Mouse (Mus musculus) R1 (cell line): ENCODE results near the gene 1700030K09Rik.
A peak's percentile ranks its signal among the peaks of the same experiment; 100 is the strongest.

Source experiments
- DNase-seq: peaks from one replicate; pipeline ENCODE4 v3.0.0-alpha.2; 2018; ENCODE audit warnings: low read depth, low spot score

The 1700030K09Rik gene

DNA sequence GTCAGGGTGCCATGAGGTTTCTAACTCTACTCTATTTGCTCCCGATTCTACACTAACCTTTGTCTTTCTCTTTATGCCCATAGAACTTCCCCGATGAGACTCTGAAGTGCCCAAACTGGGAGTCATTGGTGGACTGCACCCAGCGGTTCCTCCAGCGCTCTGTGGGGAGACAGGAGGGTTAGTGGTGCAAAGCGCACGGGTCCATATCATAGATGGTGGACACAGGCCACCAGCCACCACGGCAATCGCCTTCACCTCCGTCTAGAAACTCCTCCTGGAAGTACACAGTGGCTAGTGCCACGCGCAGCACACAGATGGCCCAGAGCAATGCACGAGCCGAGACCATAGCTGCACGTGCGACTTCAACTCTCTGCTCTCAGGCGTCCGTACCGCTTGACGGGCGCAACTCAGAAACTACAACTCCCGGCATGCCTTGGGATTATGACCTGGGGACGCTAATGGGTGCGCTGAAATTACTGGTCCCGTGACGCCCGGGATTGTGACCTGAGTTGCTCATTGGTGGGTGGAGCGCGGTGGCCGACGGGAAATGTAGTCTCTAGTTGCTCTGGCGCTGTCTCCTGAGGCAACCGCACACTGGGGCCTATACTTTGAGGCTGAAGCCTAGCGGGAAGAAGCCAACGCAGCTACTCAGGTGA, at the start of gene 1700030K09Rik, which contains the start of gene Calr3:
1700030K09Rik (plus strand) TSS at position 543 of the 656 bp plus-strand sequence.
Calr3 (minus strand) TSS at position 533 of the 656 bp plus-strand sequence.
- peak; percentile 99 for DNase-seq

GRCm38 (mm10) chr8:72401381-72401780, 42.3 kb upstream of the 1700030K09Rik start:
- no peak for DNase-seq

DNA sequence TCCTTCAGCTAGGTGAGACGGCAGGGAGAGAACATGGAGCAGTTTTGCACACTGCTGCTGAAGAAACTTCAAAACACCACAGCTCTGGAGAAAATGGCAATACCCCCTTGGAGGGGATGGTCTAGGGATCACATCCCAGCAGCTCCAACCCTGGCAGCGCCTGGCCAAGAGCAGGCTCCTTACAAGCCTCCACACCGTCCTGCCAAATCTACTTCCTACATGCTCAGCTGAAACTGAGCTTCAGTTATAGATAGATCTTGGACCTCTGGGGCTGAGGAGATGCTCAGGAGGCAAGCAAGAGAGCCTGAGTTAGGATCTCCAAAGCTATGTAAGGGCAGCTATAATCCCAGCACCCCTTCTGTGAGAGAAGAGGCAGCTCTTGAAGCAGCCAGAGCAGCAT, 40.7 kb upstream of the 1700030K09Rik start:
- no peak for DNase-seq

- no peak for DNase-seq
Observed at GRCm38 (mm10) chr8:72407878-72408277, 35.8 kb upstream of the 1700030K09Rik start.

DNA sequence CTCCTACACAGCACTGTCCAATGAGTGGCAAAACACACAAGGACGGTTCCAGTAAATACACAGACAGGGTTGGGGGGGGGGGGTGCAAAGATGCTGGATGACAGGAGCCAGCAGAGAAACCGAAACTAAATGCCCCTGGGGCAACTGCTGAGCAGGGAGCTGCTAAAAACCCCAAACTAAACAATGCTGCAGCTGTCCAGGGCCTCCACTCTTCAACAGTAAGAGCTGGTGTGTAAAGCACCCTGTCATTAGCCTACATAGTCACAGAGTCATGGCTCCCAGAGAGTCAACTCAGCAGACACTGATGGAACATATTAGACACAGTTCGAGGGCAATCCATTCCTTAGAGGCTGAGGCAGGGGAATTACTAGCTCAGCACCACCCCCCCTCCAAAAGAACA, 34.2 kb upstream of the 1700030K09Rik start:
- DNase-seq: no peak

GRCm38 (mm10) chr8:72413839-72414238, 29.8 kb upstream of the 1700030K09Rik start:
- DNase-seq: no peak

- DNase-seq: no peak
Observed at GRCm38 (mm10) chr8:72415252-72415651, 28.4 kb upstream of the 1700030K09Rik start.

- no peak for DNase-seq
Observed at GRCm38 (mm10) chr8:72418073-72418472, 25.6 kb upstream of the 1700030K09Rik start.

DNA sequence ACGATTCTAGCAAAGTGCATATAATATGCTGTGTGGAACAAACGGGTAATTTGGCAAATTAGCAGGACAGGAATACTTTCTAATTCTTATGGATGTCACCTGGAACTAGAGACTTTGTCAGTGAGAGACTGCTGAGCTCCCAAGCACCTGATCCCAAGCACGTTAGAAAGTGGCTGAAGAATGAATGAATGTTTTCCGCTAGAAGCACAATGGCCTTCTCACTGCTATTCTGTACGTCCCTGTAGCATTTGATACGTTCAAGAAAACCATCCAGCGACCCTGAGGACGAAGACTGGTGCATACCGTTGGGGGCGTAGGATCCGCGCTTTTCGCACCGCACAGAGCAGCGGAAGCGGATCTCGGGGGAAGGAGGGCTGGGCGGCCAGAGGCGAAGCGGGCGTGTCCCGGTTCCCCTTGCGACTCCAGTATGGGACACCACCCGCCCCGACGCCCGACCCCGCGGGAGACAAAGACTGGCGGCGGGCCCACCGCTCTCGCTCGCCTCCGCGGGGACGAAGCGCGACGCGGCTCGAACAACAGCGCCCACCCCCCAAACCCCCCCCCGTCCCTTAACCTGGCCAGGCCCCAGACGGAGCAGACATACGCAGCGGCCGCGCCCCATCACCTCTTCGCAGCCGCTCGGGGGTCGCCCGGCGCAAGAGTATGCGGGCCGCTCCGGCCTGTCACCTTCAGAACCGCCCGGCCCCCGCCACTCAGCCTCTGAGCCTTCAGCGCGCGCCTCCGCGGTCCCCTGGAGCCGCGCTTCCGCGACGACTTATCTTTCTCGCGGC, 22.9 kb upstream of the 1700030K09Rik start:
- peak; percentile 71 for DNase-seq

DNA sequence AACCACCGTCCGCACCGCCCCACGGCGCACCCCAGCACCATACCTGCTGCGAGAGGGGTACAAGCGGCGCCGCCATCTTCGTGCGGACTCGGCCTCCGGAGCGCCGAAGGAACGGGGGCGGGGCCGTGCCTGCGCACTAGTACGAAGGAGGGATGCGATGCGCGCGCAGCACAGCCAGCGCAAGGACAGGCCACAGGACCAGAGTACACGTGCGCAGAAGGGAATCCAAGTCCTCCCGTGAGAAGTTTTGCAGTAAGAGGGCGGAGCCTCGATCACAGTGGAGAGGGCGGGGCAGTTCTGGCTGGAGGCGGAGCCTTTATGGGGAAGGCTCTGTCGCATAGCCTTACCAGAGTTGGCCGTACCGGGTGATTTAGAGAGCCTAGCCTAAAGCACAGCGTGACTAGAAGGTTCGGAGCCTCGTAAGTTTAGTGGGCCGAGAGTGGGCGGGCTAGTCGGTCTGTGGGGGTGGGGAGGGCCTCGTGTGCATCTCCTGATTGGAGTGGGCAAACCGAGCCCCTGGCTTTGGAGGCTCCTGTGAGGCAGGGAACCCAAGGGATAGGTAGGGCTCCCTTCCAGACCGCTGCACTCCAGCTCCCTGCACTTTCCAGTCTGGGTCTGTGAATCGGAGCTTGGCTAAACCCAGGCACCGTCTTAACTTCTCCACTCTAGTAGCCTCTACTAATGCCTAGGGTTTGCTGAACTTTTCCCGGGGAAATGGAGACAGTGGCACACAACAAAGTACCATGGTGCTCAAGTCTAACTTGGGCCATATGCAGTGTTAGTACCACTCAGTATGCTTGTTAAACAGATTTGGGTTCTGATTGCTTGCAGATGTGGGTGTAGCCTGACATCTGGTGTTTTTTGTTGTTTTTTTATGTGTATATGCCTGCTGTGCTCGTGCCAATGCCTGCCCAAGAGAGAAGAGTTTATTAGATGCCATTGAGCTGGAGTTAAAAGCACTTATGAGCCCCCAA, 22.0 kb upstream of the 1700030K09Rik start, which contains the start of gene Eps15l1:
Eps15l1 (minus strand) TSS at position 99 of the 974 bp plus-strand sequence.
- peak; percentile 99 for DNase-seq

GRCm38 (mm10) chr8:72422926-72423325, 20.8 kb upstream of the 1700030K09Rik start:
- peak; percentile 68 for DNase-seq

- peak; percentile 47 for DNase-seq
Observed at GRCm38 (mm10) chr8:72429676-72430075, 14.0 kb upstream of the 1700030K09Rik start.

DNA sequence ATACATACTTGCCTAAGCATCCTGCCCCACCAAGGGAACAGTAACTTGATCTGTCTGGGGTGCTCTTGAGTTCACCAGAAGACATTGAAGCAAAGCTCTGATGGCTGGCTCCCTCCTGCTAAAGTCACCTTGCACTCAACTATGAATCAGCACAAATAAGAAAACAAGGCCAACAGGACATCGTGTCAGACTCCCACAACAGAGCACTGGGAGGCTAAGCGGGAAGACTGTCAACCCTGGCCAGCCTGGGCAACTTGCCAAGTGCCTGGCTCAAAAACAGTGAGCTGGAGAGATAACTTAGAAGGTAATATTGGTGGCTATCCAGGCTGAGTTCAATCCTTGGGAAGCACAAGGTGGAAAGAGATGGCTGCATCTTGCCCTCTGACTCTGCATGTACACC, 8.7 kb upstream of the 1700030K09Rik start:
- DNase-seq: peak; percentile 54

- no peak for DNase-seq
Observed at GRCm38 (mm10) chr8:72438248-72439015, 5.2 kb upstream of the 1700030K09Rik start.

DNA sequence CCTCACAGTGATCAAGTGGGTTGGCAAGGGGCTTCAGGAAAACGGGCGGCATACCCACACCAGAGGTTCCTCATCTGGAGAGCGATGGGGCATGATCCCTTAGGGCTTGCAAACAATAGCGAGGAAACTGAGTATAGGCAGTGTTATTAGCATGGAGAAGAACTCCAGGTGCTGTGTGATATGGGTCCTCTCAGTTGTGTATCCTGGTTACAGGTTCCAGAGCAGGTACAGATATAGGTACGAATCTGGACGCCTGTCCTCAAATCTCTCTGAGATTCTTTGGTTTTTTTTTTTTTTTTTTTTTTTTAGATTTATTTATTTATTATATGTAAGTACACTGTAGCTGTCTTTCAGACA, 292 bp downstream of the 1700030K09Rik start:
- DNase-seq: no peak

DNA sequence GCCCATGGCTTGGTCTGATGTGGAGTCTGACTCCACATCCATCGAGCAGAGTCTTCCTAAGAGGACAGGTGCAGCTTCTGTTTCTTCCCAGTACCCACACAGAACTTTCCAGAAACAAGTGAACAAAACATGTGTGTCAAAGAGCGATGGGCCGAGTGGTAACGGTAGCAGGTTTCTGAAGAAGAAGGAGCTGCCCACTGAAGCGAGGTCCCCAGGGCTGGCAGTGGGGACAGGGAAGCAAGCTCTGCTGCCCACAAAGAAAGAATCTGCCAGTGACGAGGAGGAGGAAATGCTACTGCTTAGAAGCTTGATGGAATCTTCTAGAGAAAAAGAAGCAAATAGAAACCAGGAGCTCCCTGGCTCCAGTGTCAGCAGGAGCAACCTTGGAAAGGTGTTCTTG, 1.4 kb downstream of the 1700030K09Rik start:
- DNase-seq: no peak

- DNase-seq: no peak
Observed at GRCm38 (mm10) chr8:72451516-72451915, 7.8 kb downstream of the 1700030K09Rik start.

DNA sequence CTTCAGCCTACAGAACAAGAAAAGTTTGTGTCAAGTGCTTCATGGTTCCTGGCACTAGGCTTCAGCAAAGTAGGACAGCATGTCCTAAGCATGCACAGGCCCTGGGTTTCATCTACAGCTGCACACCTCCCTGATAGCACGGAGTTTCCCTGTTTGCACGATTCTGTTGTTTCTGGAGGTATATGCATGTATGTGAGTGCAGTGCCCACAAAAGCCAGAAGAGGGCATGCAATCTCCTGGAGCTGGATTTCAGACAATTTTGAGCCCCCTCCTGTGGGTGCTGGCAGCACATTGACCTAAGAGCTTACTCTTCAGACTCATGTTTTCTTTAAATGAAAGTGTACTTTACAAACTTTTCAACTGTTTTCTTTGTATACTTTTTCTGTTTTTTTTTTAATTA, 10.2 kb downstream of the 1700030K09Rik start:
- peak; percentile 77 for DNase-seq

GRCm38 (mm10) chr8:72455317-72455716, 11.6 kb downstream of the 1700030K09Rik start:
- DNase-seq: no peak

DNA sequence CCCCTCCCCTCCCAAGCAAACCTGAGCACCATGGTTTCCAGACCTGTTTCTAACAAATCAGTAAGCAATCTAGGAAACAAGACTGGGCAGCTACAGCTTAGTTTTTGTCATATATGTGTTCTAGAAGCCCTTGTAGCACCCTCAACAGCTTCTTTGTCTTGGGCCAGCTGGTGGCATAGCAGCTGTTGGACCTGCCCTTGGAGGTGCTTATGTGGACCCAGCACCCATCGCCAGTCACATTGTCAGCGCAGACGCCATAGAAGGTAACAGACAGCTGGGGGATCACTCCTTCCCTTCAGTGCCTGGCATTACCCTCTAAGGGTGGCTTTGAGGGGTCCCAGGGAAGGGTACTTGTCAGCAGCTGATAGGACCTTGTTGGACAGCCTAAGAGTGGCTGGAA, 14.1 kb downstream of the 1700030K09Rik start:
- DNase-seq: no peak

DNA sequence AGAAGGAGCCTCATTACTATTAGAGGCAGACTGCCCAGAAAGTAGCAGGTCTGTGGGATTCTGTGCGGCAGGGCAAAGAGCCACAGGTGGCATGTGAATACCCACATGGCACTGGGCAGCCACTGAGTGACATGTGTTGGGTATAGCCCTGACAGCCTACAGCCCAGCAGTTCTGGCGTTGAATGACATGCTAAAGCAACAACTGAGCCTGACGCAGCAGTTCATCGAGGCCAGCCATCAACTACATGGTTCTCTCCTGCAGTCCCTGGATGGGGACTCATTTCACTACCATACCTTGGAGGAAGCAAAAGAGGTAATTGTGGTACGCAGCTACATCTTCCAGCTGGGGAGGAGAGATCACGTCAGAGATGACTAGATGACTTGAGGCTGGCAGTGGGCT, 14.8 kb downstream of the 1700030K09Rik start:
- DNase-seq: no peak
